Mouse (Mus musculus): ENCODE data around the gene Pacs2.
A peak's percentile ranks its signal among the peaks of the same experiment; 100 is the strongest.

Pacs2 gene

DNA sequence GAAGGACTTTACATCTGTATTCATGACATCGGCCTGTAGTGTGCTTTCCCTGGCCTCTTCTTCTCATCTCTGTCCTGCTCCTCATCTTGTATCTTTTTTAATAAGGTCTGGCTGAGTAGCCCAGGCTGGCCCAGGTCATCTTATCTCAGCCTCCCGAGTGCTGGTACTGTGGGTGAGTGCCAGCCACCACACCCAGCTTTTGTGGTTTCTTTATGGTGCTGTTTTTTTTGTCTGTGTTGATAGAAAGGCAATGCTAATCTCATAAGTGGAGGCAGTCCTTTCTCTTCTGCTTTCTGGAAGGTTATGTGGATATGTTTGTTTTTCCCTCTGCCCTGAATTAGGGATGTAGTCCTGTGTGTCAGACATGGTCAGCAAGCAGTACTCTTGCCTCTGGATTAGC, 28.2 kb downstream of the Pacs2 start:
- DNase-seq (ENCODE audit: low spot score in 2 of 2): no peak

GRCm38 (mm10) chr12:113044916-113045677, 30.8 kb downstream of the Pacs2 start:
- DNase-seq (ENCODE audit: low spot score in 2 of 2): peak in 1 of 2 experiments; percentile 24

DNA sequence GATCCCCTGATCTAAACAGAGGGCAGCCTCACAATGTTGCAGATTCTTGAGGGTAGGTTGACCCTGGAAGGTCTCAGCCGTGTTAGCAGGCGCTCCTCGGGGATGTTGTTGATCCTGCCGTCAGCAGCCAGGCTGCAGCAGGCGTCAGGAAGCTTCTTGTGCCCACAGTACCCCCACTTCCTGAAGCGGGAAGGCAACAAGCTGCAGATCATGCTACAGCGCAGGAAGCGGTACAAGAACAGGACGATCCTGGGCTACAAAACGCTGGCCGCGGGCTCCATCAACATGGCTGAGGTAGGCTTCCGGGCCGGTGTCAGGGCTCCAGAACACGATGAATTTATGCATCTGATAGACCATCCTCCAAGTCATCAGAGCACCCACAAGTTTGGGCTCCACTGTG, 32.6 kb downstream of the Pacs2 start:
- DNase-seq (ENCODE audit: low spot score in 2 of 2): no peak

GRCm38 (mm10) chr12:113048103-113048502, 33.8 kb downstream of the Pacs2 start:
- peak in 1 of 2 experiments; percentile 41 for DNase-seq (ENCODE audit: low spot score in 2 of 2)

GRCm38 (mm10) chr12:113049836-113050235, 35.5 kb downstream of the Pacs2 start:
- DNase-seq (ENCODE audit: low spot score in 2 of 2): no peak

DNA sequence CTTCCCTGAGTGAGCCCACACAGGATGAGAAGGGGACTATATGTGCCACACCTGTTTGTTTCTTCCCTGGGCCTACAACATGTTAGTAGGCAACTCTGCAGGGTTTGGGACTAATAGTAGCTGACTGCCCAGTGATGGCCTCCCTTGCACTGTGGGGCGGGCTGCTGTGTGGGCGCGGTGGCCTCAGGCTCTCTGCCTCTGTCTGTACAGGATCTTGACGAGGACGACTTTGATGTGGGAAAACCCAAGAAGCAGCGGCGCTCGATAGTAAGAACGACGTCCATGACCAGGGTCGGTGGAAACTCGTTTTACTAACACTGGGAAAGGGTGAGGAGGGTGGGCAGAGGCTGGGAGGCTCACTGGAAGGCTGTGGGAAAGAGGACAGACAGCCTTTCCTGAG, 36.4 kb downstream of the Pacs2 start:
- DNase-seq (ENCODE audit: low spot score in 2 of 2): no peak

DNA sequence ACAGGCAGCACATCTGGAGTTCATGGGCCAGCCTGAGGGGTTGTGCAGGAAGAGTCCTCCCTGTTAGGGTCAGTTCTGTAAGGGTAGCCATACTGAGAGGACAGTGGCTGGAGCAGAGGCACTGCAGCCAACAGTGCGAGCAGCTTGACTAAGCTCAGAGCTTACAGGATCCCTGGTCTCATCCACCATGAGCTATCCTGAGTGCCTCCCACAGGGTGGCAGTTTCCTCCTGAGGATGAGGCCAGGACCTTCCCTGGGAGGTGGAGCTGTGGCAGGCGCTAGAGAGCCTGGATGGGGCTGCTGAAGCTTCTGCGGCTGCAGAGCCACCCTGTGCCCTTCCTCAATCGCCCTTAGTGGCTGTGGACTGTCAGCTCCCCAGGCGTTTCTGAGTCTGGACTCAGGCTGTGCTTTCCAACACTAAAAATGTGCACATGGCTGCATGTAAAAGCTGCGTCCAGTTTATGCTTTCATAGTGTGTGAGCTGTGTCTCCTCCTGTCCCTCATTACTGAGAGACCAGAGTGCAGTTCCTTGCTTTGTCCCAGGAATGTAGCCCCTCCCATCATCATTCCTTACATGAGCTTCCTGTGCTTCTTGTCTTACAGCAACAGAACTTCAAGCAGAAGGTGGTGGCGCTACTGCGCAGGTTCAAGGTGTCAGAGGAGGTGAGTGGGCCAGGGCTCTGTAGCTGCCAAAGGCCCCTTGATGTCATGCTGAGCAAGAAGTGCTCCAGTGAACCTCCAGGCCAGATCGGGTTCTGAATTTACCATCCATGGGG, 37.5 kb downstream of the Pacs2 start:
- DNase-seq (ENCODE audit: low spot score in 2 of 2): no peak

DNA sequence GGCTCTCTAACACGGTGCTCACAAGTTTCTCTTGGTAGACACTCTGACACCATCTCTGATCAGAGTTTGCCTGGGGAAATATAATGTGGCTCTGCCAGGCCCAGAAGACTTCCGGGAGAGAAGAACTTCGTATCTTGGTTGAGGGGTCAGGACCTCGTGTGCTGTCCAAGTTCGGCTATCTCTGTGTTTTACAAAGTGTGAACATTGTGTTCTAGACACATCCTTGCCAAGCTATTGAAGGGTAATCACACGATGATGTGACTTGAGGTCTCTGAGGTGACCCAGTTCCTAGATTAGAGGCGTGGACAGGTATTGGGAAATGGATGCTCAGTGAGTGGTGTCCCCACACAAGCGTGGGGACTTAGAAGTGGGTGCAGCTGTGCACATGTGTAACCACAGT, 41.8 kb downstream of the Pacs2 start:
- no peak for DNase-seq (ENCODE audit: low spot score in 2 of 2)

GRCm38 (mm10) chr12:113060178-113060577, 45.9 kb downstream of the Pacs2 start:
- no peak for DNase-seq (ENCODE audit: low spot score in 2 of 2)

DNA sequence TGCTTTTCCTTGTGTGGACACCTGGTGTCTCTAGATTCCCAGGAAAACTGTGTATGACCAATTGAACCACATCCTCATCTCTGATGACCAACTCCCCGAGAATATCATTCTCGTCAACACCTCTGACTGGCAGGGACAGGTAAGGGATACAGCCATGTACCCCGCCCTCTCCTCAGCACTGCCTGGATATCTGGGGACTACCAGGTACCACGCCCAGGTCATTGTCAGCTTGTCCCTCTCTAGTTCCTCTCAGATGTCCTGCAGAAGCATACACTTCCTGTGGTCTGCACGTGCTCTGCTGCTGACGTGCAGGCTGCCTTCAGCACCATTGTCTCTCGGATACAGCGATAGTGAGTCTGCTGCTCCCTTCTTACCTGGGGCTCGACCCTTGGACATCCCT, 47.3 kb downstream of the Pacs2 start:
- no peak for DNase-seq (ENCODE audit: low spot score in 2 of 2)

DNA sequence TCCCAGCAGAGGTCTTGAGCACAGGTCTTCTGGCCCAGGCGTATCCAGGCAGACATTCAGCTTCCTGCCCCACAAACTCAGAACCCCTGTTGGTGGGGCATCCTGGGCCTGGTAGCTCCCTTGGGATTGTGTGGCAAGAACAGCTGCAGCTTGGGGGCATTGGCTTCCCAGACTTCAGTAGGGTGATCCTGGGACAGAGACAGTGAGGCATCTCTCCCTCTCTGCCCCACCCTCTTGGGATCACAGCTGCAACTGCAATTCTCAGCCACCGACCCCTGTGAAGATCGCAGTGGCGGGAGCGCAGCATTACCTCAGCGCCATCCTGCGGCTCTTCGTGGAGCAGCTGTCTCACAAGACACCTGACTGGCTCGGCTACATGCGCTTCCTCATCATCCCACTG, 47.9 kb downstream of the Pacs2 start:
- no peak for DNase-seq (ENCODE audit: low spot score in 2 of 2)

DNA sequence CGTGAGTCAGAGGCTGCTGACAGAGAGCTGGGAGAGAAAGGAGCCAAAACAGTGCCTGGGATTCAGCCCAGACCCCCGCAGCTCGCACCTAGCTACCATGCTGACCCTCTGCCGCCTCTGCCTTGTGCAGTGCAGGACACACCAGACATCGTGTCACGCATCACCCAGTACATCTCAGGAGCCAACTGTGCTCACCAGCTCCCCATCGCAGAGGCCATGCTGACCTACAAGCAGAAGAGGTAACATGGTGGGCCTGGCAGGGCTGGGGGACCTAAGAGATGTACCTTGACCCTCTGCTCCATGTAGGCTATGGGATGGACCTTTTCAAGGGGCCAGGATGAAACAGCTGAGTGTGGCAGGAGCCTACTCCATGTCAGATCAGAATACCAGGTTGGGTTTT, 49.4 kb downstream of the Pacs2 start:
- DNase-seq (ENCODE audit: low spot score in 2 of 2): no peak

DNA sequence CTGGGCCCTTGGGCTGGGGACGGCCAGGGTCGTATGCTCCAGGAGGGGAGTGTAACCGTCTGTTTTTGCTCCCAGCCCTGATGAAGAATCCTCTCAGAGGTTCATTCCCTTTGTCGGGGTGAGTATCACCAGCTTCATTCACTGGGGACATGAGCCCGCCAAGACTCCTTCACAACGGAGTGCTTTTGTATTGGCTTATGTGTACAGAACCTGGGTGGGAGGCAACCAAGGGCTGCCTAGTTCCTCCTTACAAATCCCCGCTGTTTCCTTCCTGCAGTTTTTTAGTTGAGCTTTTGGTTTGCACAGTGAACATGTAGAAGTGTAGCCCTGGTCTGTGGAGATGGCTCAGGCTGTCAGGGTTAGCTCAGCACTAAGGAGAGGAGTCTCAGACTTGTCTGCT, 53.7 kb downstream of the Pacs2 start:
- DNase-seq (ENCODE audit: low spot score in 2 of 2): no peak

DNA sequence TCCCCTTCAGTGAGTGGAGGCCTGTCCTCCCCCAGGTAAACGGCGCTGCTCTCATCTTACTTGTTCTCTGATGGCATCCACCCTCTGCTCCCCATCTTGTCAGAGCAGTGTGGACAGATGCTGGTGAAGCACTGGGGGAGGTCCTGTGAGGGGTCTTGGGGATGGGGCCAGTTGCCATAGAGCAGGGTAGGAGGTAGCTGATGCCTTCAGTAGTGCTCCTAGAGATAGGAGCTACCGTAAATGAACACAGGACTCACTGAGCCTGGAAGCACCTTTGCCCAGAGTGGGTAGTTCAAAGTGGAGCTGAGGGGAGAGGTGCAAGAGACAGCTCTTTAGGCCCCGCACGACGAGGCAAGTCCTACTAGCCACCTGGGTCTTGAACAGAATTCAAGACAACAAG, 55.1 kb downstream of the Pacs2 start:
- no peak for DNase-seq (ENCODE audit: low spot score in 2 of 2)

DNA sequence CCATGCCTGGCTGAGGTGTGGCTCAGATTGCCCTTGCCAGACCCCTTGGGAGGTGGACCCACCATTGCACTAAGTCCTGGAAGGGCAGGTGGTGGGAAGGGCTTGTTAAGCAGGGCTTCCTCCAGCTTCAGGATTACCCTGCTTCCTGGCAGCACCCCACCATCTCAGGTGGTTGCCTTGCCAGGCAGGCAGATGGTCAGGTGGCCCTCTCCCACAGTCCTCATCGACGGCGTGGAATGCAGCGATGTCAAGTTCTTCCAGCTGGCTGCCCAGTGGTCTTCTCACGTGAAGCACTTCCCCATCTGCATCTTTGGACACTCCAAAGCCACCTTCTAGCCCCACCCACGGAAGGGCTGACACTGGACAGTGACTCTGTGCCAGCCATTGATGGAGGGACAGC, 57.0 kb downstream of the Pacs2 start:
- DNase-seq (ENCODE audit: low spot score in 2 of 2): no peak

- no peak for DNase-seq (ENCODE audit: low spot score in 2 of 2)
Measured at GRCm38 (mm10) chr12:113071827-113072226, 57.5 kb downstream of the Pacs2 start.

DNA sequence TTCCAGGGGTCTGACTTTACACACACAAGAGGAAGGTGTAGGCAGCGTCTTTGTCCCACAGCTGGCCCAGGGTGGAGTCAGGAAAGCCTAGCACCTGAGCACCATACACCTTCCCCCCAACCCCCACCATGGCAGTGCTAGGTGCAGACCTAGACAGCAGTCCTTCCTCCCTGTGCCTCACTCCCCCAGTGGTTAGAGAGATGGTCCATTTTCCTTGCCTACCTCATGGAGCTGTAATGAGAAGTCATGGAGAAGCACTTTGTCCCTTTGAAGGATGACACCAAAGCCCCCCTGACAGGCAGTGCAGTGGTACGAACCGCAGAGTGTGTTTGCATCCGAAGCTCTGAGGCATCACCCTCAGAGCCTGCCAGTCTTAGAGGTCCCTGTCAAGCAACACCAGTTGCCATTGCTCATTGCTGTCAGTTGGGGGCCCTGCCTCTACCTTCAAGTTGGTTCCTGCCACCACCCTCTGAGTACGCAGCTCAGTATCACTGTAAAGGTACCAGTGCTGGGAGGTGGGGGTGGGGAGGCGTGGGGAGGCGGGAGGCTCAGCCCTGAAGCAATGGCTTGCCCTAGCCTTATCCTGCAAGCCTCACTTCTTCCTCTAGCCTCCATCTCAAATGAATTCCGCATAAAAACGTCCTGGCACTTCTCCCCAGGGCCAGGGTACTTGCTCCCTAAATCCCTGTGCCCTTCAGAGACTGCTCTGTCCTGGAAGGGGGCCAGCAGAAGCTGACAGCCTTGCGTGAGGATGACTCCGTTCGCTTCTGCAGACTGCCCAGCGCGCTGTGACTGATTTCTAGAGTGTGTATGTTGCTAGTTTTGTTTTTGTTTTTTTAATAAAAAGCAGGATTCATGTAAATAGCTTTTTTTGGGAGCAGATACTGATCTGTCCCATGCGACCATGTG, 59.4 kb downstream of the Pacs2 start:
- DNase-seq (ENCODE audit: low spot score in 2 of 2): peak in 1 of 2 experiments; percentile 54

GRCm38 (mm10) chr12:113074329-113075062, 60.2 kb downstream of the Pacs2 start, which contains the start of gene Tex22:
TSS of gene Tex22 (plus strand) at chr12:113074502.
- peak; percentile 72 to 87 for DNase-seq (ENCODE audit: low spot score in 2 of 2)

DNA sequence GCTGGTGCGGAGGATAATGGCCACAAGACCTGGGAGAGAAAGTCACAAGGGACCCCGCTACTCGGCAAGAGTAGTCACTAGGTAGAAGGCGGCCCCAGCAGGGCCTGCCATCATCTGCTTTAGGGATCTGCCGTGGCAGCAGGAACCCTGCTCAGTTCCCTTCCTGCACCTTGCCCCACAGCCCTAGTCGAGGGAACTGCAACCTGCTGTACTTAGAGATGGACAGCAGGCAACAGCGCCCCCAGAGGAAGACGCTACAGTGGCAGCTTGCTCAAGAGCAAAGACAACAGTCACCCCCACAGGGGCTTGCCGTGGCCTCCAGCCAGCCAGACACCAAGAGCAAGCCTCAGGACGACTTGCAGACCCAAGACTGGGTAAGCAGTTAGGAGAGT, 60.8 kb downstream of the Pacs2 start:
- DNase-seq (ENCODE audit: low spot score in 2 of 2): peak; percentile 78 to 92

DNA sequence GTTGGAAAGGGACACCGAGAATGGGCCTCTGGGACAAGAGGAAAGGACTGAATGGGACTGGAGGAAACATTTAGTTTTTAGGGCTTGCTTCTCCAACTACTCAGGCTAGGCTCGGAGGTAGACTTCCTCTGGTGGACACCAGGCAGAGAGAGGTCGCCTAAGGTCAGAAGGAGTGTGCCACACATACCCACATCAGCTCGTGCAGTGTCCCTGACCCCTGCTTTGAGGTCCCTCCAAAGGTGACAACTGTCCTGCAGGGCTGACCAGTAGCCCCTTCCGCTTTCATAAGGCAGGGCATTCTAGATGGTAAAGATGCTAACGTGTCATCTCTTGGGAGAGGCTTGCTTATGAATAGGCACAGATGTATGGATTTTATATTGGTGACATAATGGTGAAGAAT, 61.2 kb downstream of the Pacs2 start:
- no peak for DNase-seq (ENCODE audit: low spot score in 2 of 2)

GRCm38 (mm10) chr12:113087276-113087675, 73.0 kb downstream of the Pacs2 start:
- DNase-seq (ENCODE audit: low spot score in 2 of 2): no peak
